Mouse (Mus musculus) midbrain, embryonic 16.5 days (tissue): Measurements from ENCODE around the gene Zfp444. TPM values are rescaled to one million over a fixed set of nuclear protein-coding genes. Genes with fewer than 3 reads are reported as not detected.
A peak's percentile ranks its signal among the peaks of the same experiment; 100 is the strongest.

ENCODE experiments used
- ATAC-seq: fragments of 200-750 bp; cut with Nextera tagmentation; 2 replicates; pipeline ENCODE4 v1.8.0; 2017; ENCODE audit warnings: moderate TSS enrichment
- H3K27ac ChIP-seq: fragments of 300-500 bp; sonication (generic); 2 replicates; pipeline ENCODE4 v1.5.1; 2014; ENCODE audit warnings: mild to moderate bottlenecking, low read length, mixed read lengths
- H3K27me3 ChIP-seq: fragments of 300-500 bp; sonication (generic); 2 replicates; pipeline ENCODE4 v1.6.1; 2014; ENCODE audit warnings: low read depth, low read length, mixed read lengths; ENCODE audit not compliant: control insufficient read depth, insufficient read depth
- H3K36me3 ChIP-seq: fragments of 300-500 bp; sonication (generic); 2 replicates; pipeline ENCODE4 v1.6.1; 2014; ENCODE audit warnings: mild to moderate bottlenecking, low read length, moderate library complexity, mixed read lengths; ENCODE audit not compliant: control insufficient read depth, insufficient read depth
- H3K4me1 ChIP-seq: fragments of 300-500 bp; sonication (generic); 2 replicates; pipeline ENCODE4 v1.6.1; 2014; ENCODE audit warnings: mild to moderate bottlenecking, low read length, mixed read lengths; ENCODE audit not compliant: control insufficient read depth, insufficient read depth
- H3K4me2 ChIP-seq: fragments of 300-500 bp; sonication (generic); 2 replicates; pipeline ENCODE4 v1.6.1; 2014; ENCODE audit warnings: mild to moderate bottlenecking, low read length, mixed read lengths
- H3K4me3 ChIP-seq: fragments of 300-500 bp; sonication (generic); 2 replicates; pipeline ENCODE4 v1.5.1; 2014; ENCODE audit warnings: low read depth, mild to moderate bottlenecking, low read length, moderate library complexity, mixed read lengths
- H3K9ac ChIP-seq: fragments of 300-500 bp; sonication (generic); 2 replicates; pipeline ENCODE4 v1.6.1; 2014; ENCODE audit warnings: low read depth, low read length, mixed read lengths
- H3K9me3 ChIP-seq: fragments of 300-500 bp; sonication (generic); replicated peaks from 2 replicates; pipeline ENCODE4 v1.6.1; 2014; ENCODE audit warnings: mild to moderate bottlenecking, low read length, mixed read lengths; ENCODE audit not compliant: control insufficient read depth, poor library complexity, severe bottlenecking
- WGBS: fragments of 180-500 bp; shearing (Covaris S2); extraction: QIAGEN DNeasy Blood & Tissue Kit; methylation state at CpG from one replicate; pipeline ENCODE4 v1.1.7; 2014; 5-methylcytosine and 5-hydroxymethylcytosine counted together
- polyA plus RNA-seq: library from polyadenylated mRNA; unstranded; fragments of >200 nt; fragmentation: Nextera tagmentation; extraction: Ambion mirVana; gene quantifications from 2 replicates; pipeline ENCODE4 v1.2.1, GENCODE M21; 2015

The Zfp444 gene
- polyA plus RNA-seq, 1 experiment from 2014 or later: 95.7 TPM

DNA sequence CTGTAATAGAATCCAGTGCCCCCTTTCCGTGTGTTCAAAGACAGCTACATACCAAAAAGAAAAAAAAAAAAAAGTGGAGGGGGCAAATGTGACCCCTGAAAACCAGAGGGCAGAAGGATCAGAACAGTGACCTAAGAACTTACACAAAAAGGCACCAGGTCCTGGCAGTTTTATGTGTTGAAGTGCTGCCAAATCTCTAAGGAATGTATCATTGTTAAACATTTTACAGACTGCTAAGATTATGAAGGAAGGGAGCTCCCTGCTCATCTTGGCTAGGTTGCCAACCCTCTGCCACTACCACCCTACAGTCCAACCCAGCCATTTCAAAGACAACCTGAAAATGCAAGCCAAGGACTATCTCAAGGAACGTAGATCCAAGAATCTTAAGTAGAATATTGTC, 14.2 kb downstream of the Zfp444 start:
- WGBS: 97% methylated on average over 2 of the region's 2 CpGs
- no peak for ATAC-seq

DNA sequence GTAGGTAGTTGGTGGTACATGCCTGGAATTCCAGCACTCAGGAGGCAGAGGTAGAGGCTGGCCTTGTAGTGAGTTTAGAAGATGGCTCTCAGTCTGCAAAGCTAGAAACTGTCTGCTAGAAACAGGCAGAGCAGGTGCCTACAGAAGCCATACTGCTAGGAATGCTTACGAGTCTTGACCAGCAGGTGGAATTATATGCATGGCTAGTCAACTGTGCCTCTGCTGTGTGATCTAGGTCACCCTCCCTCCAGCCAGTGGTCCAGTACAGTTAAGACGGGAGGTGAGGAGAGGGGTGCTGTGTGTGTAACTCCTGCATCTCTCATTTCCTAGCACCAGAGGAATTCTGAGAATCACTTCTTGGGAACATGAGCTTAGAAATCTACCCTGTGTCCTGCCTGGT, 14.7 kb downstream of the Zfp444 start:
- Histone ChIP-seq H3K27me3 (no peaks in the 10 kb centered on the region), H3K9ac (no peak overlapping the region), H3K4me2 (no peak overlapping the region), H3K4me3 (no peak overlapping the region), H3K36me3 (peaks cover 49% of the 10 kb centered on the region), H3K9me3 (no peaks in the 10 kb centered on the region), H3K4me1 (no peaks in the 10 kb centered on the region), H3K27ac (no peak overlapping the region)
- no peak for ATAC-seq
- 80% methylated on average over 2 of the region's 2 CpGs for WGBS

More for the DNA sequence above, 14.2 kb downstream of the Zfp444 start:
- H3K9me3 ChIP-seq: no peaks in the 10 kb centered on the region
- H3K9ac ChIP-seq: no peak overlapping the region
- H3K4me3 ChIP-seq: no peak overlapping the region
- H3K36me3 ChIP-seq: peaks cover 49% of the 10 kb centered on the region
- H3K4me2 ChIP-seq: no peak overlapping the region
- H3K27ac ChIP-seq: no peak overlapping the region
- no peaks in the 10 kb centered on the region for H3K4me1 ChIP-seq
- no peaks in the 10 kb centered on the region for H3K27me3 ChIP-seq

GRCm38 (mm10) chr7:6189542-6189941, 17.5 kb downstream of the Zfp444 start:
- 50% methylated on average over 44 of the region's 45 CpGs for WGBS
- Histone ChIP-seq H3K9ac (no peak overlapping the region), H3K4me1 (no peaks in the 10 kb centered on the region), H3K4me3 (no peak overlapping the region), H3K9me3 (no peaks in the 10 kb centered on the region), H3K36me3 (peaks cover 40% of the 10 kb centered on the region), H3K27ac (no peak overlapping the region), H3K27me3 (no peaks in the 10 kb centered on the region), H3K4me2 (no peak overlapping the region)
- ATAC-seq: no peak

GRCm38 (mm10) chr7:6191376-6191775, 19.4 kb downstream of the Zfp444 start:
- WGBS: 44% methylated on average over 3 of the region's 3 CpGs
- no peak overlapping the region for H3K4me3 ChIP-seq
- no peaks in the 10 kb centered on the region for H3K4me1 ChIP-seq
- no peak for ATAC-seq
- H3K9ac ChIP-seq: no peak overlapping the region
- no peak overlapping the region for H3K27ac ChIP-seq
- no peaks in the 10 kb centered on the region for H3K9me3 ChIP-seq
- H3K27me3 ChIP-seq: no peaks in the 10 kb centered on the region
- no peak overlapping the region for H3K4me2 ChIP-seq
- peaks cover 25% of the 10 kb centered on the region for H3K36me3 ChIP-seq

- H3K36me3 ChIP-seq: peaks cover 10% of the 10 kb centered on the region
- ATAC-seq: peak; percentile 79
- H3K27ac ChIP-seq: no peak overlapping the region
- H3K9me3 ChIP-seq: no peaks in the 10 kb centered on the region
- H3K4me2 ChIP-seq: no peak overlapping the region
- H3K9ac ChIP-seq: no peak overlapping the region
- no peaks in the 10 kb centered on the region; the same call in 1 of the 2 replicates for H3K27me3 ChIP-seq
- 22% methylated on average over 5 of the region's 5 CpGs for WGBS
- no peaks in the 10 kb centered on the region for H3K4me1 ChIP-seq
- no peak overlapping the region for H3K4me3 ChIP-seq
These were observed 22.1 kb downstream of the Zfp444 start for GRCm38 (mm10) chr7:6194129-6194528.

DNA sequence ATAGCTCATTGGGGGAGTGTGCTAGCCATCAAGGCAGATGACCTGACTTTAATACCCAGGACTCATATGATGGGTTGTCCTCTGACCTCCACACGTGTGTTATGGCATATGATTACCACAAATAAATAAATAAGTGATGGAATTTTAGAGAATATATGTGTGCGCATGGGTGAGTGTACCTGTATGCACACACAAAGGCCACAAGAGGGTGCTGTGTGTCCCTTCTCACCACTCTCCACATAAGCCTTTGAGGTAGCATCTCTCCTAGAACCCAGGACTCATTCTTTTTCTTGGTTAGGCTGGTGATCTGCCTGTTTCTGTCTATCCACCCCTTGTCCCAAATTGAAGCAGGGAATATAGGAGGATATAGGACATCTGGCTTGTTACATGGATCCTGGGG, 23.8 kb downstream of the Zfp444 start:
- Histone ChIP-seq H3K4me2 (no peak overlapping the region), H3K27ac (no peak overlapping the region), H3K4me1 (no peaks in the 10 kb centered on the region), H3K27me3 (no peaks in the 10 kb centered on the region; the same call in 1 of the 2 replicates), H3K9me3 (no peaks in the 10 kb centered on the region), H3K9ac (no peak overlapping the region), H3K4me3 (no peak overlapping the region), H3K36me3 (no peaks in the 10 kb centered on the region)
- no peak for ATAC-seq
- 47% methylated on average over 2 of the region's 2 CpGs for WGBS

GRCm38 (mm10) chr7:6196790-6197189, 24.8 kb downstream of the Zfp444 start, which contains the start of gene Galp:
TSS of gene Galp (plus strand) at chr7:6197090.
- no peaks in the 10 kb centered on the region for H3K9me3 ChIP-seq
- H3K4me3 ChIP-seq: no peak within 1 kb of the TSS
- no peaks in the 10 kb centered on the region for H3K4me1 ChIP-seq
- no peak within 1 kb of the TSS for H3K4me2 ChIP-seq
- WGBS: 78% methylated on average over 3 of the region's 3 CpGs
- no peak within 1 kb of the TSS for H3K9ac ChIP-seq
- H3K27me3 ChIP-seq: no peaks in the 10 kb centered on the region; the same call in 1 of the 2 replicates
- H3K36me3 ChIP-seq: no peaks in the 10 kb centered on the region
- ATAC-seq: no peak
- H3K27ac ChIP-seq: no peak within 1 kb of the TSS

DNA sequence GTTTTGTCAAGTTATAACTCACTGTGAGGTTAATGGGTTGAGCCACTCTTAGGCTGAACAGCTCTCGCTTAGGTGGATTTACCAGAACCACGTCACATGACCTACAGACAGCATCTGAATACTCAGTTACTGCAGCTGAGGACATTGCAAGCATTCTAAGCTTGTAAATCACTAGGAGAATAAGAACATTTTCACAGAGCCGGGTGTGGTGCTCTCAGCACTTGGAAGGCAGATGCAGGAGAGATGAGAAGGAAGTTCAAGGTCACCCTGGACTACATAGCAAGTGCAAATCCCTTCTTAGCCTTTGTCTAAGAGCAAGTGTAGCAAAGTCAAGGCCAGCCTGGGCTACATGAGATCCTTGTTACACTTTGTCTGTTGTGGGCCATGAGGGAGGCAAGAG, 32.2 kb downstream of the Zfp444 start:
- no peak for ATAC-seq
- H3K9ac ChIP-seq: no peak overlapping the region
- H3K4me1 ChIP-seq: no peaks in the 10 kb centered on the region
- no peaks in the 10 kb centered on the region for H3K27me3 ChIP-seq
- no peak overlapping the region for H3K4me2 ChIP-seq
- no peaks in the 10 kb centered on the region for H3K9me3 ChIP-seq
- H3K4me3 ChIP-seq: no peak overlapping the region
- no peaks in the 10 kb centered on the region for H3K36me3 ChIP-seq
- H3K27ac ChIP-seq: no peak overlapping the region
- 84% methylated on average over 3 of the region's 3 CpGs for WGBS

DNA sequence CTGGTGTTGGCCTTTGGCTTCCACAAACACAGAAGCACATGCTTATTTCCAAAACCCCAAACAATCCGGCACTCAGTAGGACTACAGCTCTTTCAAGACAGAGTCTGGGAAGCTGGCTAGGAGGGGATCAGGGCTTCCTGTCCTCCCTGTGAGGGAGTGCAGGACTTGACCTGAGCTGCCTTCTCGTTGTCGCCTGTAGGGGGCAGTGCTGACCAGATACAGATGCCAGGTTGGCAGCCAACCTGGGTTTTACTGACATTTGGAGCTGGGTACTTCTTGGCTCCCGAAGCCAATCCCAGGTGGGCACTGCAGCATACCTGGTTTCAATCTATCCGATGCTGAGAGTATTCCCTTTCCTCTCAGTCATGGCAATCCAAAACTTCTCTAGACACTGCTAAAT, 41.1 kb downstream of the Zfp444 start:
- Histone ChIP-seq H3K4me2 (no peak overlapping the region), H3K9ac (no peak overlapping the region), H3K4me3 (no peak overlapping the region), H3K36me3 (no peaks in the 10 kb centered on the region), H3K4me1 (no peaks in the 10 kb centered on the region), H3K27ac (no peak overlapping the region), H3K9me3 (peaks cover 2% of the 10 kb centered on the region; the same call in 1 of the 2 replicates), H3K27me3 (no peaks in the 10 kb centered on the region)
- no peak for ATAC-seq
- WGBS: 45% methylated on average over 5 of the region's 5 CpGs
